Mouse (Mus musculus): ENCODE data around the gene Ank2.
A peak's percentile ranks its signal among the peaks of the same experiment; 100 is the strongest.
"Not testable (repeated sequence)": the region's sequence is repeated elsewhere in the genome, so short reads cannot be mapped to it uniquely, and the experiment has no call there.

Gene Ank2

GRCm38 (mm10) chr3:127416950-127417349, 82.2 kb downstream of the Ank2 start:
- no peak for DNase-seq (ENCODE audit: low read depth, low spot score)

GRCm38 (mm10) chr3:127414438-127414837, 84.7 kb downstream of the Ank2 start:
- DNase-seq (ENCODE audit: low read depth, low spot score), result no peak

GRCm38 (mm10) chr3:127408684-127409550, 90.2 kb downstream of the Ank2 start:
- peak; percentile 51 for DNase-seq (ENCODE audit: low read depth, low spot score)

GRCm38 (mm10) chr3:127407868-127408574, 91.1 kb downstream of the Ank2 start:
- no peak for DNase-seq (ENCODE audit: low read depth, low spot score)

- no peak for DNase-seq (ENCODE audit: low read depth, low spot score)
Measured at GRCm38 (mm10) chr3:127406883-127407282, 92.3 kb downstream of the Ank2 start.

GRCm38 (mm10) chr3:127404371-127404770, 94.8 kb downstream of the Ank2 start:
- DNase-seq (ENCODE audit: low read depth, low spot score), result no peak

- no peak for DNase-seq (ENCODE audit: low read depth, low spot score)
Measured at GRCm38 (mm10) chr3:127400976-127401375, 98.2 kb downstream of the Ank2 start.

- DNase-seq (ENCODE audit: low read depth, low spot score), result not testable (repeated sequence)
Measured at GRCm38 (mm10) chr3:127400468-127400867, 98.7 kb downstream of the Ank2 start.

- no peak for DNase-seq (ENCODE audit: low read depth, low spot score)
Measured at GRCm38 (mm10) chr3:127397774-127398173, 101.4 kb downstream of the Ank2 start.

- DNase-seq (ENCODE audit: low read depth, low spot score), result no peak
Measured at GRCm38 (mm10) chr3:127395202-127395601, 103.9 kb downstream of the Ank2 start.

- DNase-seq (ENCODE audit: low read depth, low spot score), result no peak
Measured at GRCm38 (mm10) chr3:127387016-127387517, 112.1 kb downstream of the Ank2 start.

- DNase-seq (ENCODE audit: low read depth, low spot score), result no peak
Measured at GRCm38 (mm10) chr3:127383231-127383630, 115.9 kb downstream of the Ank2 start.

- no peak for DNase-seq (ENCODE audit: low read depth, low spot score)
Measured at GRCm38 (mm10) chr3:127376901-127377460, 122.2 kb downstream of the Ank2 start.

- DNase-seq (ENCODE audit: low read depth, low spot score), result no peak
Measured at GRCm38 (mm10) chr3:127375956-127376660, 123.0 kb downstream of the Ank2 start.

GRCm38 (mm10) chr3:127374190-127374710, 124.9 kb downstream of the Ank2 start:
- no peak for DNase-seq (ENCODE audit: low read depth, low spot score)

GRCm38 (mm10) chr3:127371774-127372173, 127.4 kb downstream of the Ank2 start:
- DNase-seq (ENCODE audit: low read depth, low spot score), result no peak

- DNase-seq (ENCODE audit: low read depth, low spot score), result peak; percentile 38
Measured at GRCm38 (mm10) chr3:127369529-127369928, 129.6 kb downstream of the Ank2 start.

GRCm38 (mm10) chr3:127367450-127367849, 131.7 kb downstream of the Ank2 start:
- no peak for DNase-seq (ENCODE audit: low read depth, low spot score)

GRCm38 (mm10) chr3:127363512-127363911, 135.6 kb downstream of the Ank2 start:
- DNase-seq (ENCODE audit: low read depth, low spot score), result no peak

GRCm38 (mm10) chr3:127362611-127363393, 136.3 kb downstream of the Ank2 start:
- peak; percentile 30 for DNase-seq (ENCODE audit: low read depth, low spot score)

- no peak for DNase-seq (ENCODE audit: low read depth, low spot score)
Measured at GRCm38 (mm10) chr3:127361846-127362245, 137.3 kb downstream of the Ank2 start.
